Mouse (Mus musculus): ENCODE data around the gene Sulf2.

- TF ChIP-seq POLR2A (IDR thresholded peaks at IDR 0.05; ENCODE audit: control insufficient read depth, low read depth, low read length): no peak
- no peak for TF ChIP-seq CTCF (IDR thresholded peaks at IDR 0.05; ENCODE audit: control insufficient read depth, insufficient read depth, insufficient replicate concordance, low read depth, low read length)
Measured at GRCm38 (mm10) chr2:166042542-166042941, 112.9 kb downstream of the Sulf2 start.
